Mouse (Mus musculus) layer of hippocampus, adult 18-20 months (tissue): ENCODE measurements around the gene Tmem165. TPM values are rescaled to one million over a fixed set of nuclear protein-coding genes. Genes with fewer than 3 reads are reported as not detected.

Experiments used
- DNase-seq, 2 experiments: peaks; one replicate each; pipeline ENCODE4 v3.0.0; 2022; ENCODE audit warnings: low spot score in 2 of 2
- long read RNA-seq: library from polyadenylated mRNA; stranded (forward); transcript quantifications from one replicate; pipeline ENCODE4 v2.0.0, GENCODE M21; 2021
- total RNA-seq, 2 experiments: library from RNA; stranded (reverse); gene quantifications; 2 replicates each; pipeline ENCODE4 v1.2.3; 2021

Gene Tmem165
- total RNA-seq, result 10 to 100 TPM; 28.7 to 29.0 TPM
- long read RNA-seq, transcript Tmem165-201 (6 exons, 1,897 nt), result major isoform, 59 of 67 reads
- long read RNA-seq, partial matches to known transcripts, result 1 of 67 reads
- long read RNA-seq, other reads (novel, unspliced or antisense), result 3 of 67 reads

DNA sequence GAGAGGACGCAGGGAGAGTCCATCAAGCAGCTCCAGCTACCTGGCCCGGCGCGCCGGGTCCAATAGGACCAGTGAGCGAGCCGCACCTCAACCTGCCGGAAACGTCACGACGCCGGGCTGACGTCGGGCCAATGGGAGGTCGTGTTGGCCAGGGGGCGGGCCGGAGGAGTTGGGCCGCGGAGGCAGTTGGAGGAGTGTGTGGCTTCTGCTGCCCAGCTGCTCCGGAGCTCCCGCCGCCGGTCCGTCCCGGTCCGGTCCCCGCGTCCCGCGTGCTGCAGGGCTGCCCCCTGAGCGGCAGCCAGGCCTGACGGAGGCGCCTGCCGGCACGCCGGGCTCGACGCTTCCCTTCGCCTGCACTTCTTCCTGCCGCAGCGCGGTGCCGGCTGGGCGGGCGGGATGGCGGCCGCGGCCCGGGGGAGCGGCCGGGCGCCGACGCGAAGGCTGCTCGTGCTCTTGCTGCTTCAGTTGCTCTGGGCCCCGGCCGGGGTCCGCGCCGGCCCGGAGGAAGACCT, at the start of gene Tmem165:
TSS of gene Tmem165 (plus strand) at position 131 of the 512 bp plus-strand sequence.
- peak; percentile 94 to 95 for DNase-seq

DNA sequence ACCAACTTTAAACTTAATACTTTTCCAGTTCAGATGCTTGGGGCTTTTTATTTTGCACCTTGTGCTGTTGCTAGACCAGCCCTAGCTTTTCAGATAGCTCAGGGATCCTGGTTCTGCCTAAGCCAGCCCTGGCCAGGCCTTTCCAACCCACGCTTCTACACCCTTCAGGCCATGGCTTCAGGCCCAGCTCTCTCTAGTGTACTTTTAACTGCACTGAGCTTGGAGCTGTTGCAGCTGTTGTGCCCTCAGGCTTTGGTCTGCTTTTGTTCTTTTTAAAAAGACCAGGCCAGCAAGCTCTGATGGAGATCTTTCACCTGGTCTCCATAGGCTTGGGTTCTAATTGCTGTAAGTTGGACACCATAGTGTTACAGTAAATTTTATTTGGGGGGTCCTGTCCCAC, 48.0 kb upstream of the Tmem165 start:
- DNase-seq, result no peak

GRCm38 (mm10) chr5:76136271-76136670, 47.4 kb upstream of the Tmem165 start:
- DNase-seq, result no peak

DNA sequence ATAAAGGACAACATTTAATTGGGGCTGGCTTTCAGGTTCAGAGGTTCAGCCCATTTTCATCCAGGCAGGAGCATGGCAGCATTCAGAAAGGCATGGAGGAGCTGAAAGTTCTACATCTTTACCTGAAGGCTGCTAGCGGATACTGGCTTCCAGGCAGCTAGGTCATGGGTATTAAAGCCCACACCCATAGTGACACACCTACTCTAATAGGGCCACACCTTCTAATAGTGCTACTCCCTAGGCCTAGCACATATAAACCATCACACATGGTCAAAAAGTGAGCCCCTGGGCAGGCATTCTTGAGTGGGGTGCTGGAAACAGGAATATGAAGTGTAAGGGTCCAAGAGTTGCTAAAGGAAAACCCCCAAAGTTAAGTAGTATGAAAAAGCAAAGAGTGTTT, 46.1 kb upstream of the Tmem165 start:
- DNase-seq, result no peak

DNA sequence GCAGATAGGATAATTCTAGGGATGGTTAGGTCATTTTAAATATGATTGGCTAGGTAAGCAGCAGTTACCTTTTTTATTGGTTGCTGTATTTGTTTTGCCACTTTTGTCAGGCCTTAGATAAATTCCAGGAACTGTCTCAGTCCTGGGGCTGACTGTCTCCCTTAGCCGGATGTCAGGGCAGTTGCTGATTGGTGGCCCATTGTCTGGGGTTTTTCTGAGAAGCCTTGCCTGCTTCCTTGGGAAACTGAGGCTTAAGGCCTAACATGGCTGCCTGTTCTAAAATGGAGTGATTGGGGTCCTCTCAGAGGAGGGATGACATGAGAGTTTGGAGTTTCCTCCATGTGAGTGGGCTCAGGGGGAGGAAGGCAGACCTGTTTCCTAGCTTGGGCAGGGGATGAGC, 45.6 kb upstream of the Tmem165 start:
- no peak for DNase-seq

DNA sequence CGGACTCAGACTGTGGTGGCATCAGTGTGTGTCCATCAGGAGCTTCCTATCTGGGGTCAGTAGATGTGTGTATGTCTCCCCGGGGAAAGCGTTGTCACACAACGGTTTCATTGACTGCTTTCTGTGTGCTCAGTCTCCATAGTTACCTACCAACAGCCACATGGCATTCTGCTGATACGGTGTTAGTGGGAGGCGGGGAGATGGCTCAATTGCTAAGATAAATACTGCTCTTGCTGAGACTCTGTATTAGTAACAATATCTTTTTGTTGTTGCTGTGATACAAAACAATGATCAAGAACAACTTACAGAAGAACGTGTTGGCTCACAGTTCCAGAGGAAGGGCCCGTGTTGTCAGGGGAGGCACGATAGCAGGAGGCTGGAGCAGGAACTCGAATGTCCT, 45.2 kb upstream of the Tmem165 start:
- peak; percentile 18 to 49 for DNase-seq

DNA sequence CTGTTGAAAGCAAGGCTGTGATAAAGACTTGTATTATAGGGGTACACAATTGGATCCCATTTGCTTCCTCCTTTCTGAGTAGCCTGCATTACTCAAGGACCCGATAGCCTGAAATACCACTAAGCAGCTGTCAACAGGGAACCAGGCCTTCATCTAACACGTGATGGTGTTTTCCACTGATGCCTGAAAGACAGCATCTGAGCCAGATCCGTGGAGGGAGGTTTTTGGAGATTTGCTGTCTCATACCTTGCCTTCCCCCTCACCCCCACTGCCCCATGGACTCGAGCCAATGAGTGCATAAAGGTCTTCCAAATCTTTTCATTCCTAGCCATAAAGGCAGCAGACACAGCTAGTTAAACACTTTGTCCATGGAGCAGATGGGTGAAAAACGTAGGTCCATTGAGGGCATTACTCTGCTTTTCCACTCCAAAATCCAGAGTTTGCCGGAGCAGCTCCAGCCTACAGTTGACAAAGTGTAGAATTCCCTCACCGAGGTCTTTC, 44.5 kb upstream of the Tmem165 start:
- DNase-seq, result peak in 1 of 2 experiments; percentile 23

GRCm38 (mm10) chr5:76139808-76140729, 43.6 kb upstream of the Tmem165 start, which contains the start of gene Srd5a3:
Srd5a3 (plus strand) TSS chr5:76140271.
- peak; percentile 88 to 95 for DNase-seq

DNA sequence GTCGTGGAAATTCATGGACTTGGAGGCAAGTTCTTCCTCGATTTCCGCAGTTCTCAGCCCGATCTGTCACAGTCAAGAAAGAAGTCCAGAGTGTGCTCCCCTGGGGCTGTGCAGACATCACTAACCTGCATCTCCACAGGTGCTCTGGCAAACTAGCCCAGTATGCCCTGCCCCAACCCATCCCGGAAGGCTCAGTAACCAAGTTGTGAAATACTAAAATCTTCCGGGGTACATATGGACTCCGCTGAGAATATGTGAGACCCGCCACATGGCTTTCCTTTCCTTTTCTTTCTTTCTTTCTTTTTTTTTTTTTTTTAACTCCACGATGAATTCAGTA, 43.0 kb upstream of the Tmem165 start:
- DNase-seq, result no peak

DNA sequence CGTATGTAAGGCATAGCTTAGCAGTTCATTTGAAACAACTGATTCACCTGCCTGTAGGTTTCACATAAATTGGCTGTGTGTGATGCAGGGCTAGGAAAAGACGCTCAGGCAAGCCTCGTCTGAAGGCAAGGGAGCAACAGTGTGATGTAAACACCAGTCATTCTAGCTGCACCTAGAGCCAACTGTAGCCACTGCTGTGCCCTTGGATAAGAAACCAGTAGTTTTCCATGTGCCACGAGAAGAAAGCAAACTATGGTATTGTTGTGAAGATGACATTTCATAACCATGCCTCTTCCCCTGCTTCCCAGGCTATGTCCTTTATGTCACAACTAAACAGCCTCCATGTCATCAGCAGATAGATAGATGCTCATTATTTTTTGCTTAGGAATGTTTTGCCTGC, 40.3 kb upstream of the Tmem165 start:
- DNase-seq, result no peak

DNA sequence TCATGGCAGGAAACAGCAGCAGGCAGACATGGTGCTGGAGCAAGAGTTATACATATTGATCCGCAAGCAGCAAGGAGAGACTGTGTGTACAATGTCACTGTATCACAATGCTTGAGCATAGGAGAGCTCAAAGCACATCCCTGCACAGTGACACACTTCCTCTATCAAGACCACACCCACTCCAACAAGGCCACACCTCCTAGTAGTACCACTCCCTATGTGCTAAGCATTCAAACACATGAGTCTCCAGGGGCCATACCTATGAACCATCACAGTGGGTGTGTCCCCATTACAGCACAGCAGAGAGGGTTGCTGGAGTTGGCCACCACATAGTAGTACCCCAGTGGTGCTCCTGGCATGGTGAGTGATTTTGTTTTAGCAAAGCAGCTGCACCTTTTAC, 37.3 kb upstream of the Tmem165 start:
- no peak for DNase-seq

DNA sequence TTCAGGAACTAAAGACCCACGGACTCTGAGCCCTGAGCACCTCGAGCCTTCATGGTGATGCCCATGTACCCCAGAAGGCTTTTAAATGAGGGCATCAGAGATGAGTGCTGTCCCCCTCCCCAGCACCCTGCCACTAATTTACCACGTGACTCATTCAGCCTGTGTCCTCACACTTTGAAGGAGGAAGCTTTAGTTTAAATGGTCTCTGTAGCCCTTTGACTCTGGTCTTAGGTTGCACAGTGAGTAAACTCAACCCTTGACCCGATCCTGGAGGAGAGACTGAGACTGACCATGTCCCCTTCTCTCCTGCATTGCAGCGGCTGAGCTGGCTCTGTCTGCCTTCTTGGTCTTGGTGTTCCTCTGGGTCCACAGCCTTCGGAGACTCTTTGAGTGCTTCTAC, 34.2 kb upstream of the Tmem165 start:
- DNase-seq, result no peak

DNA sequence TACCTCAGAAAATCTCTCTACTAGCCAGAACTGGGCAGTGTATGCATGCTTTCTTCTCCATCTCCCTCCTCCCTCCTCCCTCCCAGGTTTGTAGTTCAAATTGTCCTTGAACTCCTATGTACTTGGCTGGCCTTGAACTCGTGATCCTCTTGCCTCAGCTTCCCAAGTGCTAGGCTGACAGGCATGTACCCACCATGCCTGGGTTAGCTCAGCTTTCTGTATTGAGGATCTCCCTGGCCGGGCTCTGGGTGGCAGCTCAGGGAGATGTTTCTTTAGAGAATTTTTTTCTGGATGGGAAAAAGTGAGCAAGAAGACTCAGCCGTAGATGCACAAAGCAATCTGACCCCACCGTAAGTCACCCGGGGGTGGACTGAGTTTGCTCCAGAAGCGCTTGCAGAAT, 30.7 kb upstream of the Tmem165 start:
- DNase-seq, result no peak

GRCm38 (mm10) chr5:76153430-76153829, 30.2 kb upstream of the Tmem165 start:
- DNase-seq, result no peak

DNA sequence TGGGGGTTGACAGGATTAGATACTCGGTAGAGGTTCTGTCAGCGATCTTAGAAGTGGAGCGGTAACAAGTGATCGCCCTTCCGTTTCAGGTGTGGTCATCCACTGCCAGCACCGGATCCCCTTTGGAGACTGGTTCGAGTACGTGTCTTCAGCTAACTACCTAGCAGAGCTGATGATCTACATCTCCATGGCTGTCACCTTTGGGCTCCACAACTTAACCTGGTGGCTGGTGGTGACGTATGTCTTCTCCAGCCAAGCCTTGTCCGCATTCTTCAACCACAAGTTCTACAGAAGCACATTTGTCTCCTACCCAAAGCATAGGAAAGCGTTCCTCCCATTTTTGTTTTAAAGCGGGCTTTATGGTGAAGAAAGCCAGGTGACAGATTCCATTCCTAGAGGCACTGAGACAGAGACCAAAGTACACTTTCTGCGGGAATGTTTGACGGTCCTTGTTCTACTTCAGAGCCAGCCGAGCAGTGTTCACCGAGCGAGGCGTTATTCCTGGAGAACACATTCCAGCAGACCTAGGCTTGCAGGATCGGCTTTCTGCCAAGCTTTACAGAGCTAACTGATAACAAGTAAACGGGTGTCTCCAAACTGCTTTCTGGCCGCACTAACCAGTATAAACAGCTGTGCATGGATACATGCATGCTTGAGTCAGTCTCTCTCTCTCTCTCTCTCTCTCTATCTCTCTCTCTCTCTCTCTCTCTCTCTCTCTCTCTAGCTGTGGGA, 29.1 kb upstream of the Tmem165 start:
- no peak for DNase-seq

GRCm38 (mm10) chr5:76159555-76159954, 24.1 kb upstream of the Tmem165 start:
- no peak for DNase-seq

DNA sequence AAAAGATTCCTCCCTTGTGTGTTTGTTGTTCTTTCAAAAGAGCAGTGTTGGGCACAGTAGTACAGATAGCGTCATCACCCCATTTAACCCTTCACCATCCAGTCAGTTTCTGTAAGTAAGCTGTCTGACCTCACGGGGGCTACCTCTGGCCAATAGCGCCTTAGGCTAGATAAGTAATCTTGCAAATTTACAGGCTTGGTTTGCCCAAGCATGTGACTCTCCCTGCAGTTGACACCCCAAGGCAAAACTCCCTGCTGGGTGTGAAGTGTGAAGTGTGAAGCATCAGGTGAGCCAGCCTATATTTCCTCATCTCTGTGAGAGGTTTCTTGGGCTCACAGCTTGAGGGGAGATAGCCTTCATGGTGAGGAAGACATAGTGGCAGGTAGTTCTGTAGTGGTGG, 23.6 kb upstream of the Tmem165 start:
- no peak for DNase-seq

GRCm38 (mm10) chr5:76161491-76161890, 22.2 kb upstream of the Tmem165 start:
- DNase-seq, result no peak

DNA sequence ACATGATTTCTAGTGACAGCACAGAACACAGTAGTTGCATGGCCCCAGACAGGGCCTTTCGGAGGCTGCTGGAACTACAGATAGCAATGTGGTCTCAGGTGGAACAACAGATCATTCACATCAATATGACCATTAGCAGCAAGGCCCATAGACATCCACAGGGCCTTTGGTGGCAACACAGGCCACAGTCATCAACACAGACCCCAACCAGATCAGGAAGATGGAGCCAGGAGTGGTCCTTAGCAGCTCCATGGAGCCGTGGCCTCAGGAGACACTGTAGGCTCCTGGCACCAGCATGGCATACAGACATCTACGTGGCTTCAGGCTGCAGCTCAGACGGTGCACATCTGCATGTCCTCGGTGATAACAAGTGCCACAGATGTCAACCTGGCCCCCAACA, 20.8 kb upstream of the Tmem165 start:
- DNase-seq, result no peak

DNA sequence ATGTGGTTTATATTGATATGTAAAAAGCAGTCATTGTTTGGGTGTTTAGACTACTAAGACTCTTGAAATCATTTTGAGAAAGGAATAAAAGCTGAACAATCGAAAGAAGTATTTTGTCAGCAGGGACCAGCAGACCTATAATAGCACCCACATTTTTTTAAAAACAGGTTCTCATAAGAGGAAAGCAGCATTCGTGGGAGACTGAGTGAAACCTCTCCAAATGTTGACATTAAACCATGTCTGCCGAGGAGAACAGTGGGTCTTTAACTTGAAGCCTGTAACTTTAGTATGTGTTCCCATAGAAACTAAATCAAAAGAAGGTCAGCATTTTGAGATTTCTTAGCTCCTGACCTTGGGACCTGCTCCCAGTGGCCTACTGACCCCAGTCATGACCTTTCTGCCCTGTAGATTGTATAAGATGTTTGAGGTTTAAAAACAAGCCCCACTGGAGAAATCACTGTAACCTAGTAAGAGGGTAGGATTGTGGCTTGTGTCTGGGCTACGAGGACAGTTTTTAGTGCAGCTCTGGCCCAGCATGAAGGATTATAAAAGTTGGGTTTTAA, 19.8 kb upstream of the Tmem165 start:
- no peak for DNase-seq

DNA sequence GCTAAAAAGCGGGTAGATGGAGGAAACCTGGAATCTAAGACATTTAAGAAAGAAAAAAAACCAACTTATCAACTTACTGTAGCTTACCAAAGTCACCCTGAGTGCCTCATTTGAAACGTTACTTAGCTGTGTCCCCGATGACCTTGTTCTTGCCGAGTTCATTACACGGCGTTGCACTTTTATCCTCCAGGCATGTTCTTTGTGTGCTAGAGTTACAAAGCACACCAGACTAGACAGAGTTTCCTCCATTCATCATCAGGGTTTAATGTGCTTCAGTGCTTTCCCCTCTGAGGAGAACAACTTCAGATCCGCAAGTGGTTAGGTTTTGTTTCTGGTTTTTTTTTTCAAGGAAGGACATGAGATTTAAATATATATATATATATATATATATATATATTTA, 18.9 kb upstream of the Tmem165 start:
- no peak for DNase-seq
